Mouse (Mus musculus) embryonic facial prominence, embryonic 12.5 days (tissue): ENCODE results near the gene Grik4. TPM values are rescaled to one million over a fixed set of nuclear protein-coding genes. Genes with fewer than 3 reads are reported as not detected.

Experiments
- ATAC-seq: fragments of 200-750 bp; cut with Nextera tagmentation; 2 replicates; pipeline ENCODE4 v1.8.0; 2017; ENCODE audit not compliant: insufficient number of reproducible peaks, insufficient read depth, low FRiP score, low TSS enrichment
- H3K27ac ChIP-seq: fragments of 300-500 bp; sonication (generic); 2 replicates; pipeline ENCODE4 v1.5.1; 2016; ENCODE audit warnings: mild to moderate bottlenecking
- H3K27me3 ChIP-seq: fragments of 300-500 bp; sonication (generic); 2 replicates; pipeline ENCODE4 v1.6.1; 2016; ENCODE audit warnings: mild to moderate bottlenecking, moderate library complexity
- H3K36me3 ChIP-seq: fragments of 300-500 bp; sonication (generic); 2 replicates; pipeline ENCODE4 v1.6.1; 2016; ENCODE audit warnings: mild to moderate bottlenecking
- H3K4me1 ChIP-seq: fragments of 300-500 bp; sonication (generic); 2 replicates; pipeline ENCODE4 v1.6.1; 2016
- H3K4me2 ChIP-seq: fragments of 300-500 bp; sonication (generic); replicated peaks from 2 replicates; pipeline ENCODE4 v1.6.1; 2016; ENCODE audit warnings: mild to moderate bottlenecking, moderate library complexity
- H3K4me3 ChIP-seq: fragments of 300-500 bp; sonication (generic); 2 replicates; pipeline ENCODE4 v1.5.1; 2016; ENCODE audit warnings: mild to moderate bottlenecking
- H3K9ac ChIP-seq: fragments of 300-500 bp; sonication (generic); 2 replicates; pipeline ENCODE4 v1.6.1; 2016; ENCODE audit warnings: mild to moderate bottlenecking, moderate library complexity
- H3K9me3 ChIP-seq: fragments of 300-500 bp; sonication (generic); 2 replicates; pipeline ENCODE4 v1.6.1; 2016; ENCODE audit warnings: mild to moderate bottlenecking, moderate library complexity
- WGBS: fragments of 180-500 bp; shearing (Covaris S2); methylation state at CpG from one replicate; pipeline ENCODE4 v1.1.7; 2016; 5-methylcytosine and 5-hydroxymethylcytosine counted together
- polyA plus RNA-seq: library from polyadenylated mRNA; unstranded; fragments of >200 nt; fragmentation: Nextera tagmentation; extraction: Ambion mirVana; gene quantifications from 2 replicates; pipeline ENCODE4 v1.2.1, GENCODE M21; 2016

The Grik4 gene
- polyA plus RNA-seq, 1 experiment from 2014 or later = 3.8 TPM

DNA sequence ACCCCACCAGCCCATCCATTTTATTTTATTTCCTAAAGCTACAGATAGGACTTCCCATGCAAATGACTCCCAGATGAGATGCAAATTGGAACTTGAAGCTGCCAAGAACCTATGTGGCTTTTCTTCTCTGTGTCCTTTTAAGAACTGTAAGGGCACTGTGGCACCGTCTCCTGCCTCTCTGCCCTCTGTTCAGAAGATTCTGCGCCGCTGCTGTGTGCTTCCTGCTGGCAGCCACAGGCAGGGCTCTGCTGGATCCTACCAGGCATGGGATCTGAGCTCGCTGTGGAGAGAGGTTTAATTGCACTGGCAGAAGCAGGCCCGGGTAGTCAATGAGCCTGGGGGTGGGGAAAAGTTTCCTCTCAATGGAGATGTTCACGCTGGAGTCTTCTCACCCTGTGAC is 215.8 kb downstream of the Grik4 start:
- Histone ChIP-seq H3K4me2 (no peak overlapping the region), H3K9me3 (no peaks in the 10 kb centered on the region), H3K27ac (no peak overlapping the region), H3K9ac (no peak overlapping the region), H3K27me3 (no peaks in the 10 kb centered on the region), H3K36me3 (no peaks in the 10 kb centered on the region), H3K4me1 (no peaks in the 10 kb centered on the region), H3K4me3 (no peak overlapping the region)
- WGBS = 43% methylated on average over 6 of the region's 6 CpGs
- ATAC-seq = no peak

DNA sequence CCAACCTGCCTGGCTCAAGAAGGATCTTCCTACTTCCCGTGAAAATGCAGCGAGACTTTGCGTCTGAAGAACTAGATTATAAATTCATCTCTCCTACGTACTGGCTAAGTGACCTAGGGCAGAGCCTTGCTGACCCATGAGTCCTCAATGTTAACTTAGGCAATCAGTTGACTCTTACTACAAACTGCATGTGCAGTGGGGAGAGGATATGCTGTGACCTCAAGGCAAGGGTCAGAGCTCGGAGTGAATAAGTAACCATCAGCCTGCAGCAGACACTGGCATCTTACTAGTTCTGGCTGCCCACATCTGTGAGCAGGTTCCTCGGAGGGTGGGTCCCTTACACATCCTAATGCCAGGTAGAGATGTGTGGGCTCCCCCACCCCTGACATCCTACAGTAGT is 216.6 kb downstream of the Grik4 start:
- H3K36me3 ChIP-seq = no peaks in the 10 kb centered on the region
- no peaks in the 10 kb centered on the region for H3K27me3 ChIP-seq
- 73% methylated on average over 6 of the region's 6 CpGs for WGBS
- H3K4me2 ChIP-seq = no peak overlapping the region
- no peaks in the 10 kb centered on the region for H3K4me1 ChIP-seq
- ATAC-seq = no peak
- H3K9me3 ChIP-seq = no peaks in the 10 kb centered on the region
- H3K4me3 ChIP-seq = no peak overlapping the region
- no peak overlapping the region for H3K27ac ChIP-seq
- H3K9ac ChIP-seq = no peak overlapping the region

DNA sequence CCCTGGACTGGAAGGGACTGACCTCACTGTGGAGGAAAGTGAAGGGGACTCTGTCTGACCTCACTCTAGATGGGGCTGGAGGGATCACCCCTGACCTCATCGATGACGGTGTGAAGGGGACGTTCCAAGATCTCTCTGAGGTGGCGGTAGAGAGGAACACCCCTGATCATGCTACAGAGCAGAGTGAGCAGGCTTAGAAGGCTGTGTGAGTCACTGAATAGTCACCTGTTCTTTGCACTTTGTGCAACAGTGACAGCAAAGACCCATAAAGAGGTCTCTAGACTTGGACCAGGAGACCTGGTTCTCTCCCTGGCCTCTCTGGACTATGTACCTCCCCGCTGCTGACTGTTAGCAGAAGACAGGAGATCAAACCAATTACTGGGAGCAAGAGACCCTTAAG is 217.1 kb downstream of the Grik4 start:
- H3K27ac ChIP-seq = no peak overlapping the region
- no peaks in the 10 kb centered on the region for H3K4me1 ChIP-seq
- no peak overlapping the region for H3K4me2 ChIP-seq
- no peaks in the 10 kb centered on the region for H3K9me3 ChIP-seq
- no peaks in the 10 kb centered on the region for H3K27me3 ChIP-seq
- no peak for ATAC-seq
- H3K4me3 ChIP-seq = no peak overlapping the region
- H3K9ac ChIP-seq = no peak overlapping the region
- H3K36me3 ChIP-seq = no peaks in the 10 kb centered on the region
- 74% methylated on average over 5 of the region's 5 CpGs for WGBS

DNA sequence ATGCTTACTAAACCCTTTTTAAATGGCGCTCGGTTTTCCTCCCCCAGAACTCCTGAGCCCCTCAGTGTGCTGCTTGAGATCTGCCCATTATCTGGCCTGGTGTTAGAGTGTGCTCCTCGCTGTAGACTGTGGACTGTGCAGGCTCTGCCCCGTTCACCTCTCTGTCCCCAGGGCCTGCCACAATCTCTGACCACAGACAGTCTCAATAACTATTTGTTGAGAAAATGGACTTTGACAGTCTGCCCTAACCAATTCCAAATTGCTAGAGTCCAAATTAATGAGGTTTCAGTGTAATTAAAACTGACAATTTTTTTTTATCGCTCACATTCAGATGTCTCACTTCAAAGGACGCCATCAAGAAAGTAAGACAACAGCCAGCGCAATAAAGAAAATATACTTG is 220.2 kb downstream of the Grik4 start:
- no peak overlapping the region for H3K9ac ChIP-seq
- H3K27me3 ChIP-seq = no peaks in the 10 kb centered on the region
- H3K9me3 ChIP-seq = no peaks in the 10 kb centered on the region
- H3K27ac ChIP-seq = no peak overlapping the region
- WGBS = 44% methylated on average over 7 of the region's 7 CpGs
- no peak overlapping the region for H3K4me3 ChIP-seq
- ATAC-seq = no peak
- H3K36me3 ChIP-seq = no peaks in the 10 kb centered on the region
- no peak overlapping the region for H3K4me2 ChIP-seq
- H3K4me1 ChIP-seq = no peaks in the 10 kb centered on the region

DNA sequence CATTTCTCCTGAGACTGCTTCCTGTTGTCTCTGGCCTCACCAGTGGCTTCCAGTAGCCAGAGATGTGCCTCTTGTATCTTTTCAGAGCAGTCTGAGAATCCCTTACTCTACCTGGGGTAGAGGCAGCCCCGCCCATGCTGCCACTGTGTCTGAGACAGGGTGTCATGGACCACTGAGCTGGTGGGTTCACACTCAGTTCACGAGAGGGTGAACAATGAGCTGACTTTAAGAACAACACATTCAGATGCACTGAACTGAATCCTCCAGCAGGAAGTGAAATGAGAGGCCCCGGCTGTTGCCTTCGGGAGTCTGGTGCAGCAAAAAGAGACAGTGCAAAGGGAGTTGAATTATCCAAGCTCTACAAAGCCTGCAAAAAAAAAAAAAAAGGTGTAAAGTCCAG is 221.8 kb downstream of the Grik4 start:
- Histone ChIP-seq H3K9me3 (no peaks in the 10 kb centered on the region), H3K4me2 (no peak overlapping the region), H3K4me3 (no peak overlapping the region), H3K27me3 (no peaks in the 10 kb centered on the region), H3K9ac (no peak overlapping the region), H3K36me3 (no peaks in the 10 kb centered on the region), H3K4me1 (no peaks in the 10 kb centered on the region), H3K27ac (no peak overlapping the region)
- 20% methylated on average over 4 of the region's 4 CpGs for WGBS
- no peak for ATAC-seq

DNA sequence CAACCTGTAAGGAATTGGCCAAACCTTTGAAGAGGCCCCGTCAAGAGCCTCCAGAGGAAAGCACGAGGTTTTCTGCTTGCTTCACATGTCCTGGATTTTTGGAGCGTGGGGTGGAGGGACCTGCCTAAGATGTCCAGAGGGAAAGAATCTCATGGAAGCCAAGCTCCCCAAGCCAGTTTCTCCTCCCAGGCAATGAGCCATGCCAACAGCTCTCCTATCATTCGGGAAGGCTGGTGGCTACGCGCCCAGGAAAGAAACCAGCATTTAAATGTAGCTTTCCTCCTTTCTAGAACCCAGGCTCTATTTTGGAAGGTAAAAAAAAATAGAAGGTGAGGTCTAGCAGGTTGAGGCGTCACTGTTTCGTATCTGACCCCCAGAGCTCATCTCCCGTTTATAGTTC is 222.6 kb downstream of the Grik4 start:
- no peak for ATAC-seq
- no peak overlapping the region for H3K4me2 ChIP-seq

DNA sequence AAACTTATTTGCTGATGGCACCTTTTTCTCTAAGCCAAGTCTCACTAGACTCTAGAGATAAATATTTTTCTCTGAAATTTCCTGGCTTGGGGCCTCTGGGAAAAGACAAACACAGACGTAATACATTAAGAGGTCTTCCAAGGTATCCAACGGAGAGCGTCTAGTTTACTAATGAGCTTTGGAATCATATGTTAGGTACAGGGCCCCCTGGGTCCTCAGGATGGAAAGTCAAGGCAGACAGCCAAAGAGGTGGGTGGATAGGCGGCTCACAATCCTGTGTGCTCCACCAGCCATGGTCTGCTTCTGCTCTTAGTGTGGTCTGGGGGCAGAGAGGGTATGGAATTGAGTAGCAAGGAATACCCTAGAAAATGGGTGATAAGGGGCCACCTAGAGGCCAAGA is 223.1 kb downstream of the Grik4 start:
- Histone ChIP-seq H3K9ac (no peak overlapping the region), H3K27me3 (no peaks in the 10 kb centered on the region), H3K4me2 (no peak overlapping the region), H3K36me3 (no peaks in the 10 kb centered on the region), H3K4me1 (peaks cover 2% of the 10 kb centered on the region; the same call in 1 of the 2 replicates), H3K4me3 (no peak overlapping the region), H3K27ac (no peak overlapping the region), H3K9me3 (no peaks in the 10 kb centered on the region)
- WGBS = 81% methylated on average over 4 of the region's 4 CpGs
- no peak for ATAC-seq

More for the DNA sequence above, 222.6 kb downstream of the Grik4 start:
- H3K4me3 ChIP-seq = no peak overlapping the region
- WGBS = 90% methylated on average over 9 of the region's 9 CpGs
- H3K27me3 ChIP-seq = no peaks in the 10 kb centered on the region
- no peak overlapping the region for H3K9ac ChIP-seq
- H3K36me3 ChIP-seq = no peaks in the 10 kb centered on the region
- H3K27ac ChIP-seq = no peak overlapping the region
- no peaks in the 10 kb centered on the region for H3K9me3 ChIP-seq
- no peaks in the 10 kb centered on the region for H3K4me1 ChIP-seq

DNA sequence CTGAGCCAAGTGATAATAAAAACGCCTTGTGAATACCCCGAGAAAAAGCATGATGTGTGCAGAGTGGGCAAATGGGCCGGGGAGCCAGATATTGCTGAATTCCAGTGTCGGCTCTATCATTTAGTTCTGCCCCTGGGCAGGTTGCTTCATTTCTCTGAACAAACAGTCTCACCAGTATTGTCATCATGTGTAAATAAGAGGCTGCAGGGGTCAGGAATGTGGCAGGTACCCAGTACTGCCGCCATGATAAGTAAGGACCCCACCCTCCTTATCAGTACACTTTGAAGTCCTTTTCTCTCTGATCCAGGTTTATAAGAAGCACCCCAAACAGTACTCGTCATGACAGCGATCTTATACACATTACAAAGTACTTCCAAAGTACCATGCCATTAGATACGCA is 230.4 kb downstream of the Grik4 start:
- no peak for ATAC-seq
- peaks cover 9% of the 10 kb centered on the region; the same call in 1 of the 2 replicates for H3K4me1 ChIP-seq
- WGBS = 83% methylated on average over 8 of the region's 8 CpGs
- H3K4me3 ChIP-seq = no peak overlapping the region
- H3K9ac ChIP-seq = no peak overlapping the region
- H3K27ac ChIP-seq = no peak overlapping the region
- H3K27me3 ChIP-seq = no peaks in the 10 kb centered on the region
- H3K4me2 ChIP-seq = no peak overlapping the region
- no peaks in the 10 kb centered on the region for H3K9me3 ChIP-seq
- no peaks in the 10 kb centered on the region for H3K36me3 ChIP-seq

DNA sequence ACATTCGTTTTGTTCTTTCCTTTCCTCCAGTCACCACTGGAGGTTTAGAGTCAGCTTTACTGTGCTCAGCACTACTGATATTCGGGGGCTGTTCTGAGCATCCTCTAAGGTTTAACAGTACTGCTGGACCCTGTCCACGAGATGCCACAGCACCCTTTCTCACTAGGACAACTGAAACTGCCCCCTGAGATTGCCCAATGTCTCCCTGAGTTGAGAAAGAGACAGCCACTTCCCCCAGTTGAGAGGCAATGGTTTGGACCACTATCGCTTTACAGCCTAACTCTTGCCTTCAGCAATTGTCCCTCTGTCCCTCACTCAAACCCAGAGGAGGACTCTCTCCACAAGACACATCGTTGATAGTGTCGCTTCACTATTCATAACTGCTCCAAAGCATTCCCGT is 238.4 kb downstream of the Grik4 start:
- Histone ChIP-seq H3K4me1 (0 out of 2 replicates have a peak, but pooled peaks cover 7% of the 10 kb centered on the region), H3K9ac (no peak overlapping the region), H3K4me2 (no peak overlapping the region), H3K4me3 (no peak overlapping the region), H3K9me3 (no peaks in the 10 kb centered on the region), H3K27me3 (no peaks in the 10 kb centered on the region), H3K27ac (no peak overlapping the region), H3K36me3 (no peaks in the 10 kb centered on the region)
- 77% methylated on average over 7 of the region's 7 CpGs for WGBS
- no peak for ATAC-seq

DNA sequence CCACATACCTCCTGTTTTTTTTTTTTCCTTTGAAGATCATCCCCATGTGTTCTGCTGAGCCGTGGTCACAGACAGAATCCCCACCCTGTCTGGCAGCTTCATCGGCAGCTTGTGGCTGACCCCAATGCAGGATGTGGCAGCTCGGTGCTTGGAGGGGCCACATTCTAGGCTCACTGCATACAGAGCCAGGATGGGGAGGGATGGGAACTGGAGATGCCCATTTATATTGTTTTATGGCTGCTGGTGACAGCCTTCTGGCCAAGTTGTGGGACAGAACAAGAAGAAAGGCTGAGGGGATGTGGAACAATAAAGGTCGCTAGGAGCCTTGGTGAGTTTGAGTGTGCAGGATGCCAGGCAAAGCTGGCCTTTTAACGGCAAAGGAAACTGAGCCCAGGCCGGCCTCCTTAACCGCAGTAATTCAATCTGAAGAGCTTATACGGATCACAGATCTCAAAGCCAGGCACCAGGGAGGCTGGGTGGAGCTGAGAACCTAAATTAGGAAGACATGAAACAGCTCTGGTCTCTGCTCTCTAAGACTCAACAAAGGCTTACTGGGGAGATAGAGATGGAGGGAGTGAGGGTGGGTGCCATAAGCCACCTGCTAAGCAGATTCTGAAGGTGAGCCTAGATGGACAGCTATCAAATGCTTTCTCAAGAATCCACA is 241.0 kb downstream of the Grik4 start:
- no peaks in the 10 kb centered on the region for H3K27me3 ChIP-seq

DNA sequence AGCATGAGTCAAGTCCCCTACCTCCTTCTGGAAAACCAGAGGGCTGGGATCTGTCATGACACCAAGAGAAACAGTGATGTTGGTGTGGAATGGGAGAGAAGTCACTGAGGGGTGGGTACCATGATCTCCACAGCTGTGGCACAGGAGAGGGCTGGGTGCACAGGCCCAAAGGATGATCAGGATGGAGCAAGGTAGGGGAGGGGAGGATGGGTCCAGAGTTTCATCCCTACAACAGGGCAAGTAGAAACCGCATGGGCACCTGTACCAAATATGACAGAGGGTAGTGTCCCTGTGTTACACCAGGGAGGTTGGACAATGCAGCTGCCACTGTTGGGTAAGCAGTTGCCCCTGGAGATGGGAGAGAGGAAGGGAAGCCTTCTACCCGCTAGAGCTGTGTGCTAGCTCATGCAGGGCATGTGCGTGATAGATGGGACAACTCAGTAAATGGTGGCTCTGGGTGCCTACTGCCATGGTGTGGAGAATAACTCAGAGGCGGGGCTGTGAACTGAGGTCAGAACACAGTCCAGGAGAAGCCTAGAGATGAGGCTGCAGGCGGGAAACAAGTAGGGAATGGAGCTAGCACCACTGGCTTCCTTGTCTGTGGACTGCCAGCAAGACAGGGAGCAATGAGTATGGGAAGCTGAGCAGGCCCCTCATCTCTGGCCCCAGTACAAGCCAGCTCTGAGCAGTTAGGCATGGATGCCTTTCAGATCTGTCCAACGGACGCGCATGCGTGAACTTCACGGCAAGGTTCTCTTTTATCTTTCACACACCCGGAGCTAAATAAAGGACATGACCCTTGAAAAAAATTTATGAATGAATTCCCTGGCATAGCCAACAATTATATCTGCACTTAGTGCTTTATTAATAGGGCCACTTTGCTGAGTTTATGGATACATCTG is 241.8 kb downstream of the Grik4 start:
- Histone ChIP-seq H3K4me3 (no peak overlapping the region), H3K27me3 (no peaks in the 10 kb centered on the region), H3K9me3 (peaks cover 4% of the 10 kb centered on the region; the same call in 1 of the 2 replicates), H3K9ac (no peak overlapping the region), H3K4me2 (no peak overlapping the region), H3K27ac (no peak overlapping the region), H3K4me1 (0 out of 2 replicates have a peak, but pooled peaks cover 7% of the 10 kb centered on the region), H3K36me3 (no peaks in the 10 kb centered on the region)
- no peak for ATAC-seq
- 82% methylated on average over 11 of the region's 11 CpGs for WGBS

More for the DNA sequence above, 241.0 kb downstream of the Grik4 start:
- H3K36me3 ChIP-seq = no peaks in the 10 kb centered on the region
- 0 out of 2 replicates have a peak, but pooled peaks cover 7% of the 10 kb centered on the region for H3K4me1 ChIP-seq
- no peak overlapping the region for H3K27ac ChIP-seq
- peaks cover 3% of the 10 kb centered on the region; the same call in 1 of the 2 replicates for H3K9me3 ChIP-seq
- no peak for ATAC-seq
- H3K4me2 ChIP-seq = no peak overlapping the region
- H3K4me3 ChIP-seq = no peak overlapping the region
- H3K9ac ChIP-seq = no peak overlapping the region
- WGBS = 39% methylated on average over 8 of the region's 8 CpGs

DNA sequence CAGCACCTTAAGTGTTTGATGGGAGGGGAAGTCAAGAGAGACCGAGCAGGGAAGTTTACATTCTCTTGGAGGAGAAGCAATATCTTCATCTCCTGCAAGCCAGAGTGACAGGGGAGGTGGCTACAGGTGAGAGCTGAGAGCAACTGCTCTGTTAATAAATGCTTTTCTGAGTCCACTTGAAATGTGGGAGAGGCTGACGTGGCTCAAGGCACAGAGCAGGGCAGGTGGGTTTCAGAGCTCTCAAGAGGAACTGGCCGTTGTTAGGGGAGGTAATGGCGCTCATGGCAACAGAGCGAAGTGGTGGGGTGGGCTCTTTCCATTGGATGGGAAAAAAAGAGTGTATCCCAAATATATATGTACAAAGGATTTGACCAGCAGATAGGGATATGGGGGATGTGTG is 242.6 kb downstream of the Grik4 start:
- peaks cover 4% of the 10 kb centered on the region; the same call in 1 of the 2 replicates for H3K9me3 ChIP-seq
- WGBS = 82% methylated on average over 5 of the region's 5 CpGs
- no peak overlapping the region for H3K9ac ChIP-seq
- H3K4me1 ChIP-seq = 0 out of 2 replicates have a peak, but pooled peaks cover 7% of the 10 kb centered on the region
- no peak overlapping the region for H3K4me3 ChIP-seq
- H3K4me2 ChIP-seq = no peak overlapping the region
- no peaks in the 10 kb centered on the region for H3K36me3 ChIP-seq
- H3K27me3 ChIP-seq = no peaks in the 10 kb centered on the region
- no peak for ATAC-seq
- no peak overlapping the region for H3K27ac ChIP-seq
